Mouse (Mus musculus) activated CD4-positive, CD25-positive, alpha-beta regulatory T cell, adult 4 months (primary cell): ENCODE measurements at regions not wholly inside any gene's neighbourhood (a gene's known extent, or its start where the extent isn't known, plus 50 kb on each side); places are given as distances from the start of the nearest gene placed in this dataset.

ENCODE experiments used
- ATAC-seq: one replicate; pipeline ENCODE4 v1.8.0; 2017

- no peak for ATAC-seq
Observed at GRCm38 (mm10) chr3:120897758-120898157, 273.7 kb downstream of the Rwdd3 start.

GRCm38 (mm10) chr3:120897221-120897620 is 274.3 kb downstream of the Rwdd3 start:
- ATAC-seq = no peak

- no peak for ATAC-seq
Observed at GRCm38 (mm10) chr3:120886063-120886841, 285.2 kb downstream of the Rwdd3 start.

GRCm38 (mm10) chr3:120885401-120885800 is 286.1 kb downstream of the Rwdd3 start:
- no peak for ATAC-seq

DNA sequence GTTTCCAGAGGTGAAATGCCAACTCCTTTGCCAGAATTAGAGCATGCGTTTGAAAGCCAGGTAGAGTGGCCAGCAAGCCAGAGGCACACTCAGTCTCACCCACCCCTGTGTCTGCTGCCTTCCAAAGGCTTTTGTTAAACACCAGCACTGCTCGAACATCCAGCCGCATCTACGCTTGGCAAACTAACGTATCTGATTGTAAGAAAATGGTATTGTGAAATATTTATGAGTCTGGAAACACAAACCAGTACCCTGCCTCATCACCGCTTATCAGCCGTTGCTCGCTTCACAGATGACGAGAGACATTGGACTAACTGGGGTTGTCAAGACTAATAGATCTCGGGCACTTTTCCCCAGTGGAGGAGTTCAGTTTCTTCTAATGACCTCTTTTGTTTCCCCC is 287.3 kb downstream of the Rwdd3 start:
- no peak for ATAC-seq

DNA sequence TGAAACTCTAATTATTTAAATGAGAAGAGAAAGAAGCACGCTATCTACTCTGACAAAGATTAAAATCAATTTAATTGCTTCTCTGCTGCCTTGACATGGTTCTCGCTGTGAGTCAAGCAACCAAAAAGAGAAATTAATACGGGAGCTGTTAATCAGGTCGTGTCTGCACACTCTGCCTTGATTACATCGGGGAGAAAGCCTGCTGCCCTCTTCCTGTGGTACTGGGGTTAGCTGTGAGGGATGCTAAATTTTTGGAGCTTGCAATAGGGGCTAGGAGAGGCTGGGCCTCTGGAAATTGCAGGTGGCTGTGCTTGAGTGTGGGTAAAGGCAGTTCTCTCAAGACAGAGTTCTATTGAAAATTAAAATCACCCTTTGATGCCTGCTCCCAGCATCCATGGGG is 287.8 kb downstream of the Rwdd3 start:
- ATAC-seq = no peak

GRCm38 (mm10) chr3:120879409-120879808 is 292.1 kb downstream of the Rwdd3 start:
- ATAC-seq = no peak

GRCm38 (mm10) chr3:120875740-120876139 is 295.8 kb downstream of the Rwdd3 start:
- no peak for ATAC-seq

GRCm38 (mm10) chr3:120865036-120865435 is 306.5 kb downstream of the Rwdd3 start:
- ATAC-seq = no peak

GRCm38 (mm10) chr3:120861641-120862040 is 309.9 kb downstream of the Rwdd3 start:
- ATAC-seq = no peak

- no peak for ATAC-seq
Observed at GRCm38 (mm10) chr3:120858281-120858680, 313.2 kb downstream of the Rwdd3 start.

GRCm38 (mm10) chr3:120854322-120854721 is 317.2 kb downstream of the Rwdd3 start:
- ATAC-seq = no peak

DNA sequence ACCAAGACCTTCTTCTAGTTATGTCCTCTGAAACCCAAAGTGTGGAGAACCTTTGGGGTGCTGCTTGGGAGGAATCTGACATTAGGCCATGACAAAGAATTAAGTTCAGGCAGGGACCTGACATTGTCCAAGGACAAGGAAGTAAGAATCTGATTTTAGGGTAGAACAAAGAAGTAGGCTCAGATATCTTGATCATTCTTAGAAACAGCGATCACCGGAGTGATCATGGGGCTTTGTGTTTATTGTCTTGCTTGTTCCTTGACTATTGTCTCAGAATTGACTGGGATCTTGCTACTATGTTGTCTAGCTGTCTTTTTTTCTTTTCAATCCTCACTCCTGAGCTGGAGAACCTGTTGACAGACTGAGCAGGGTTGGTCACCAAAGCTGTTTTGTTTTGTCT is 327.9 kb downstream of the Rwdd3 start:
- no peak for ATAC-seq

DNA sequence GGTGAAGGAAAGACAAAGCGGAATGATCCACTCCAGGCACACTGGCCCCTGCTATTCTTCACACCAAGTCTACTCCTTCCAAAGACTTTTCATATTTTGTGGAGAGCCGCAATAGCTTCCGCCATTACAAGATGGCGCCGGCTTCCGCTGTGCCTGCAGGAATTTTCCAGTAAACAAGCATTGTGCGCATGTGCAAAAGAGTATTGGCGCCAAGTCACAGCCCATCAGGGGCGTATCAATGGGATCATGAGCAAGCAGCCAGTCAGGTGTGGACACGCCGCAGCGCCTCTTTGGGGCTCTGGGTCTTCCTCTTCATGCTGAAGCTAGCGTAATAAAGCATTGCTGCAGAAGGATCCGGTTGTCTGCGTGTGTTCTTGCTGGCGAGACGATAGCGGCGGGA is 348.0 kb downstream of the Rwdd3 start:
- ATAC-seq = no peak

DNA sequence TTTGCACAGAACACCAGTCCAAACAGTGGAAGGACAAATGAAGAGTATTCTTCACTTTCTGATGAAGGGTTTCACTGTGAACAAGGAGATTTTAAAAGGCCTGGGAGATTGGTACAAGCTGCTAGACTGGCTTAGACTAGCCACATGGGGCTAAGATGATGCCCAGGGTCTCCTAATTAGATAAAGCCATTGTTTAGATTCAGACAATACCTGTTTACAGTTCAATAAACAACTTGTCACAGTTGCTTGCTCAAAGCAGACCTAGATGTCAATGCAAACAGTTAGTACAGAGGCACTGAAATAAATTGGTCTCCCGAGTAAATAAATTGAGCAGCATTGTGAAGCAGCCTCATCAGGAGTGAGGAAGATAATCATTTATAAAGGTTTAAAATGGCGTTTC is 359.6 kb downstream of the Rwdd3 start:
- ATAC-seq = no peak

GRCm38 (mm10) chr3:120810527-120810926 is 361.0 kb downstream of the Rwdd3 start:
- no peak for ATAC-seq

- no peak for ATAC-seq
Observed at GRCm38 (mm10) chr3:120810048-120810447, 361.4 kb downstream of the Rwdd3 start.

DNA sequence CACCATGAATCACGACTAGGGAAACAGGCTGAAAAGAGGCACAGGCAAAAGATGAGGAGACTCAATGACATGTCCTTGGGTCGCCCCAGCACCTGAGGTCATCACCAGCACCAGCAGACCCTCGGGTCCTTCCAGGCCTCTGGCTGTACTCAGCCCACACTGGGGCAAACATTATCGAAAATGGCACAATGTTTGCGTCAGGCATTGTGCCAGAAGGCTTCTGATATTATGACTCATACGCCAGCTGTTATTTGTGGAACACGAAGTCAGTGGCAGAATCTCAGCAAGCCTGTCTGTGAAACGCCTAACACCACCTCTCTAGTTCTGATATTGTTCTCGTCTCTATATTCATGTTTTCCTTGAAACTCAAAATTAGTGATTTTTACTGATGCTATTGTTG is 384.8 kb downstream of the Rwdd3 start:
- ATAC-seq = no peak

GRCm38 (mm10) chr3:120781486-120781885 is 390.0 kb downstream of the Rwdd3 start:
- no peak for ATAC-seq

- no peak for ATAC-seq
Observed at GRCm38 (mm10) chr3:120779091-120779490, 392.4 kb downstream of the Rwdd3 start.

DNA sequence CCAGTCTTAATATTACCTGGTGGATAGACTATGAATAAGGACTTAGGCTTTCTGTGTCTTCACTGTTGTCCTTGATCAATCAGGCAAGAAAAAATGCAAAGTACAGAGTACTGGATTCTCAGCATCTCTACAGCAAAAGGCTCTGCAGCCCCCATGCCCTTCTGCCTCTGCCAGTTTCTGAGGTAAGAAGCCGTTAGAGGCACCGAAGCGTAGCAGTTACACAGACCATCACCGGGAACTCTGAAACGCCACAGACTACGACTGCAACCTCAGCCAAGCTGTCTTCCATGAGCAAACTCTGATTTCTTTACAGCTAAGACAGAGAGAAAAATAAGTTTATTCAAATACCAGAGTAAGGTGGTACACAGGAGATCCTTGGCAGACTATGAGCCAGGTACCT is 396.5 kb downstream of the Rwdd3 start:
- no peak for ATAC-seq

GRCm38 (mm10) chr3:120761681-120762080 is 409.8 kb downstream of the Rwdd3 start:
- no peak for ATAC-seq

DNA sequence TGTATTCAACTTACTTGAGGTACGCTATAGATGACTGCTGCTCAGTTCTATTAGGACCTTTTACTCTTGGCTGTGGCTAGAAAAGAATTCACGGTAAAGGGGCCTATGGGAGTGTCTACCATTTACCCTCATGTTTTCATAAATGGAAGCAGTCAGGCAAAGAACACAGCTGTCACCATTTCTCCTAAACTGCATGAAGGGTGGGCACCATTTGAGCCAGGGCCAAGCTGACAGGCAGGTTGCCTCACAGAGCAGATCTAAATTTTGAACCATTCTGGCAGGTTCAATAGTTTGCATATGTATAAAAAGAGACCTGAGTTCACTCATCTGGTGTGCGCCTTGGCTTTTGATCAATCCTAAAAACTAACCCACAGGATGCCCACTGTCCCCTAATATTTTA is 410.3 kb downstream of the Rwdd3 start:
- no peak for ATAC-seq

DNA sequence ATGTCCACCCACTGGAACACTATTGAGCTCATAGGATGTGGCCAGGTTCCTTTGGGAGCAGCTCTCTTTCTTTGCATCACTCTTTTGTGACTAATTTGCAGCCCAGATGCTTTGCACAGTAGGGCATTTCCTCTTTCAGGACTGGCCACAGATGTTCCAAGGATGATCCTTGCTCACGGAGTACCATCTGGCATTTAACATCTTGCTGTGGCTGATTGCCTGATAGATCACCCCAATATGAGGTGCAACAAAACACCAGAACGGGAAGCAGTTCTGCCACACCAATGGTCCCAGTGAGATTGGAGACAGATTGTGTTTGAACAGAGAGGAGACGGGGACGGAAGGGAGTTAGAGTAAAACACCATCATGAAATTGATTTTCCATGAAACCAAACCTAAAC is 423.0 kb downstream of the Rwdd3 start:
- no peak for ATAC-seq

- ATAC-seq = no peak
Observed at GRCm38 (mm10) chr3:120747678-120748077, 423.8 kb downstream of the Rwdd3 start.
